Mouse (Mus musculus) bone marrow macrophage, adult 2 months (primary cell): Measurements from ENCODE around the gene Rpl22. TPM values are rescaled to one million over a fixed set of nuclear protein-coding genes. Genes with fewer than 3 reads are reported as not detected.

Source experiments
- H3K27ac ChIP-seq: 2 replicates; pipeline ENCODE4 v1.5.1; 2012; ENCODE audit warnings: low read depth, low read length; ENCODE audit not compliant: insufficient read depth
- H3K4me1 ChIP-seq: 2 replicates; pipeline ENCODE4 v1.6.1; 2012; ENCODE audit warnings: low read length; ENCODE audit not compliant: control insufficient read depth, insufficient read depth
- H3K4me3 ChIP-seq: 2 replicates; pipeline ENCODE4 v1.5.1; 2012; ENCODE audit warnings: mild to moderate bottlenecking, low read length, moderate library complexity; ENCODE audit not compliant: insufficient read depth
- CTCF ChIP-seq: IDR thresholded peaks from 2 replicates; pipeline ENCODE4 v1.5.1; 2012; ENCODE audit warnings: low read depth, mild to moderate bottlenecking, low read length, moderate library complexity
- POLR2A ChIP-seq: IDR thresholded peaks from 2 replicates; pipeline ENCODE4 v1.6.1; 2012; ENCODE audit warnings: mild to moderate bottlenecking, low read depth, low read length, borderline replicate concordance
- polyA plus RNA-seq: library from polyadenylated mRNA; stranded (reverse); fragments of >200 nt; gene quantifications from 2 replicates; pipeline ENCODE4 v1.2.4, GENCODE M21; 2012; ENCODE audit not compliant: missing spikeins, insufficient read depth, insufficient read length

Rpl22 gene
- polyA plus RNA-seq, 1 experiment: 958 TPM

- H3K4me3 ChIP-seq: no peak overlapping the region
- no peak overlapping the region for H3K27ac ChIP-seq
- H3K4me1 ChIP-seq: no peaks in the 10 kb centered on the region
- no peak for TF ChIP-seq CTCF
- TF ChIP-seq POLR2A: no peak
Observed at GRCm38 (mm10) chr4:152313934-152314333, 11.6 kb upstream of the Rpl22 start.

- Histone ChIP-seq H3K4me3 (no peak overlapping the region), H3K4me1 (no peaks in the 10 kb centered on the region), H3K27ac (no peak overlapping the region)
- TF ChIP-seq POLR2A: no peak
- TF ChIP-seq CTCF: no peak
Observed at GRCm38 (mm10) chr4:152315498-152316213, 9.9 kb upstream of the Rpl22 start.

GRCm38 (mm10) chr4:152317631-152318033, 7.9 kb upstream of the Rpl22 start:
- Histone ChIP-seq H3K4me1 (no peaks in the 10 kb centered on the region), H3K4me3 (no peak overlapping the region), H3K27ac (no peak overlapping the region)
- TF ChIP-seq POLR2A (no peak), CTCF (no peak)

GRCm38 (mm10) chr4:152318517-152319234, 6.9 kb upstream of the Rpl22 start, which contains the start of gene Rnf207:
TSS of gene Rnf207 (minus strand) at chr4:152318993.
- Histone ChIP-seq H3K4me1 (no peaks in the 10 kb centered on the region), H3K27ac (no peak within 1 kb of the TSS), H3K4me3 (peak within 1 kb of the TSS; percentile 32)
- peak; percentile 37 for TF ChIP-seq CTCF
- no peak for TF ChIP-seq POLR2A

- TF ChIP-seq CTCF (no peak), POLR2A (no peak)
- H3K4me3 ChIP-seq: no peak overlapping the region
- peaks cover 7% of the 10 kb centered on the region for H3K4me1 ChIP-seq
- H3K27ac ChIP-seq: no peak overlapping the region
Observed at GRCm38 (mm10) chr4:152321464-152321863, 4.1 kb upstream of the Rpl22 start.

GRCm38 (mm10) chr4:152324641-152325562, 640 bp upstream of the Rpl22 start:
- peak overlapping the region; percentile 38 for H3K27ac ChIP-seq
- peaks cover 10% of the 10 kb centered on the region for H3K4me1 ChIP-seq
- TF ChIP-seq CTCF (no peak), POLR2A (no peak)
- peak overlapping the region; percentile 61 for H3K4me3 ChIP-seq

GRCm38 (mm10) chr4:152326543-152326942, 1.0 kb downstream of the Rpl22 start:
- H3K4me1 ChIP-seq: peaks cover 10% of the 10 kb centered on the region
- peak overlapping the region; percentile 45 for H3K27ac ChIP-seq
- peak overlapping the region; percentile 88 for H3K4me3 ChIP-seq
- TF ChIP-seq POLR2A (no peak), CTCF (no peak)

- TF ChIP-seq CTCF: peak; percentile 51
- no peak for TF ChIP-seq POLR2A
- H3K4me3 ChIP-seq: no peak overlapping the region
- peaks cover 10% of the 10 kb centered on the region for H3K4me1 ChIP-seq
- H3K27ac ChIP-seq: no peak overlapping the region
Observed at GRCm38 (mm10) chr4:152328691-152329090, 3.1 kb downstream of the Rpl22 start.

- H3K4me3 ChIP-seq: no peak overlapping the region
- H3K27ac ChIP-seq: no peak overlapping the region
- TF ChIP-seq CTCF (peak; percentile 88), POLR2A (no peak)
- no peaks in the 10 kb centered on the region for H3K4me1 ChIP-seq
Observed at GRCm38 (mm10) chr4:152332952-152333351, 7.4 kb downstream of the Rpl22 start.
